Mouse (Mus musculus) adrenal gland (tissue): Measurements from ENCODE around the gene Smim17.
"Not testable (repeated sequence)": the region's sequence is repeated elsewhere in the genome, so short reads cannot be mapped to it uniquely, and the experiment has no call there.

ENCODE experiments used
- intact Hi-C: fragments of 180-260 bp; cut with DNase I; formaldehyde crosslinking; loops from one replicate; pipeline ENCODE4 v1.15.1; 2025
- long read RNA-seq, 2 experiments: library from polyadenylated mRNA; unstranded; transcript quantifications; one replicate each; pipeline ENCODE4 v2.0.0; 2020; ENCODE audit warnings: borderline replicate concordance in 1 of 2; ENCODE audit not compliant: insufficient replicate concordance in 1 of 2

Smim17 gene
- long read RNA-seq, experiment 1: 0 reads
- long read RNA-seq, experiment 2: 0 reads

DNA sequence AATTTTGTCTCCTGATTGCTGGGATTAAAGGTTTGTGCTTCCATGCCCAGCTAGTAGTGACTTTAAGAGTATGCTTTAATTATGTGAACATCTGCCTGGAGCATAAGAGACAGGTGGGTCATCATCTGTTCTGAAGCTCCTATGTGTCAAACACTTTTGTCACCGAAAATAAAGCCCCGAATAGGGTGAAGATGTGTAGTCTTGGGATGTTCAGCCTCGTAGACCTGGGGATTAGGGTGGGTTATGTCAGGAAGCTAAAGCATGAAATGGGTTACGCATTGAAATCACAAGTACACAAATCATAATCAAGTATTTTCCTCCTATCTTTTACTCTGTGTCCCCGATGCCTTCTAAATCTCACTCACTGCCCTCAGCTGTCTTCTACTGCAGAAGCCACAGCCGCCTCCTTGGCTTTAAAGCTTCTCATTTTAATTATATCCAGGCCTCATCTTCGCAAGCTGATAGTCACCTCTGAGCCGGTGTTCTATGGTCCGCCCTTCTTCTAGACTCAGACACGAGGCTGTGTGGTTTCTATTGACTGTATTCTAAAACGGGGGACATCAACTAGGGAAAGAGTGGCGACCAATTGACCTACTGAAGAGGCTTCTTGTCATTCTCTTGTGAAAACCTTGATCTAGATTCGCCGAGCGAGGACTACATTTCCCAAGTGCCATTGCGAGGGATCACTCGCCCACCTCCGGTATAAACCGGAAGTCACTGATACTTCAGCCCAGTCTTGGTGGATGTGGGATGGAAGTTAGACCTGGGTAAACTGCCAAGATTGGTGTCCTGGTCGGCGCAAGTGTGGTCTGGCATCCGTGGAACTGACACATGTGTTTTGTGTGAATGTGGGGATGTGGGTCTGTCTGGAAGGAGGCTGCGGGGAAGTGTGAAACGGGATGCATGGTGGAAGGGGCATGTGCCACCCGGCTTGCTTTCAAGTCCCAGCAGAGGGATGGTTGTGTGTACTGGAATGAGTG, at the start of gene Smim17:
Gene Smim17 (plus strand): TSS at position 720 of the 980 bp plus-strand sequence.
- intact Hi-C loops: no loop called here

DNA sequence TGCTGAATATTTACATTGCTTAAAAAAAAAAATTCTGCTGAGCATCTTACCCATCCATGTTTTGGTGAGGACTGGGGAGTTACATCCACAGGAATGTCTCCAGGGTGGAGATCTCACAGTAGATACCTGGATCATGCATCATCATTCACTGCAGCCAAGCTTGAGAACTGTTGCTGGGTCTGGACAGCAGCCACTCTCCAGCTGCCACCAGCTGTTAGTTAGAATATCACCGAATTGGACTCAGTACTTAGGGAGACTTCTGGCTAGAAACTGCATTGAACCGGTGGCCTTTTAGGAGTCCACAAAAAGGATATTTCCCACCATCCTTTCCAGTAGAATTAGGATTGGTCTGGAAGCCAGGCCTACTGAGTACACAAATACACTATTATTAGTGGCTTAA, 40.4 kb upstream of the Smim17 start:
- intact Hi-C loops: loop anchor here (2.0 to 5.0 kb wide), 2 partner anchors 73 to 579 kb away; no protein-coding TSS in a partner anchor

DNA sequence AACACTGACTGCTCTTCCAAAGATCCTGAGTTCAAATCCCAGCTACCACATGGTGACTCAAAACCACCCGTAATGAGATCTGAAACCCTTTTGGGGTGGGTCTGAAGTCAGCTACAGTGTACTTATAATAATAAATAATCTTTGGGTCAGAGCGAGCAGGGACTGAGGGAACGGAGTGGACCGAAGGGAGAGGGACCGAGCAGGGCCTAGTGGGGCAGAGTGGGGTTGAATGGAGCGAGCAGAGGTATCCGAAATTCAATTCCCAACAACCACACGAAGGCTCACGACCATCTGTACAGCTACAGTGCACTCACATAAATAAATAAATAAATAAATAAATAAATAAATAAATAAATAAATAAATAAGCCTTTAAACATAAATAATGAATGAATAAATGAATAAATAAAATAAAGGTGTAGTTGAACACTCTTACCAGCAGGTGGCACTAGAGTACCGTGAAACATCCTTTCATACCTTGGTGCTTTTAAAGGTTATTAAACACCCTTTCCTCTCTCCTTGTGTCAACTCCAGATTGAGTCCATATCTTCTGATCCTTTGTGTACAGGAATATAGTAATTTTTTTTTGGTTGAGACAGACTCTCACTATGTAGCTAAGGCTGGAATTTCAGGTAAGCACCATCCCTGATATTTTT, 39.5 kb upstream of the Smim17 start:
- intact Hi-C loops: loop anchor here (2.0 to 5.0 kb wide), 2 partner anchors 72 to 578 kb away; no protein-coding TSS in a partner anchor

DNA sequence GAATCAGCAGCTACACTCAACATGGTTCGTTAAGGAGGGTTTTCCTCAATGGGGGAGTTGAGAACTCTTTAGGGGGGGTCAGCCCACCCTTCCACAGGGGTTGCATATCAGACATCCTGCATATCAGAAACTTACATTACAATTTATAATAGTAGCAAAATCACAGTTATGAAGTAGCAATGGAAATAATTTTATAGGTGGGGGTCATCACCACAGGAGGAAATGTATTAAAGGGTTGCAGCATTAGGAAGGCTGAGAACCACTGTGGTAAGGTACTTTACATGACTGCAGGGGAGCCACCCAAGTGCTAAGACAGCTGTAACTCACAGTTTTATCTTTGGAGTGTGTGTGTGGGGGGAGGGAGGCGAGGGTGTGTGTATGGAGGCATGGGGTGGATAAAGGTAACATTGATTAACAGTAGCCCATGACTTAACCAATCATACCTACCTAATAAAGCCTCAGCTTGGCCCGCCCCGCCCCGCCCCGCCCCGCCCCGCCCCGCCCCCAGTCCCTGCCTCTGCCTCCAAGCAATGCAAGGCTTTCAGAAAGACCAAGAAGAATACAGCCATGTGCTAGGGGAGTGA, 37.9 kb upstream of the Smim17 start:
- intact Hi-C loops: loop anchor here (5.0 kb wide), 1 partner anchor 557 kb away; no protein-coding TSS in a partner anchor

- intact Hi-C loops: loop anchor here (5.0 kb wide), 1 partner anchor 556 kb away; no protein-coding TSS in a partner anchor
These were observed 36.8 kb upstream of the Smim17 start for GRCm38 (mm10) chr7:6361756-6362155.

GRCm38 (mm10) chr7:6362268-6363046, 36.1 kb upstream of the Smim17 start:
- intact Hi-C loops: loop anchor here (5.0 kb wide), 1 partner anchor 555 kb away; no protein-coding TSS in a partner anchor

DNA sequence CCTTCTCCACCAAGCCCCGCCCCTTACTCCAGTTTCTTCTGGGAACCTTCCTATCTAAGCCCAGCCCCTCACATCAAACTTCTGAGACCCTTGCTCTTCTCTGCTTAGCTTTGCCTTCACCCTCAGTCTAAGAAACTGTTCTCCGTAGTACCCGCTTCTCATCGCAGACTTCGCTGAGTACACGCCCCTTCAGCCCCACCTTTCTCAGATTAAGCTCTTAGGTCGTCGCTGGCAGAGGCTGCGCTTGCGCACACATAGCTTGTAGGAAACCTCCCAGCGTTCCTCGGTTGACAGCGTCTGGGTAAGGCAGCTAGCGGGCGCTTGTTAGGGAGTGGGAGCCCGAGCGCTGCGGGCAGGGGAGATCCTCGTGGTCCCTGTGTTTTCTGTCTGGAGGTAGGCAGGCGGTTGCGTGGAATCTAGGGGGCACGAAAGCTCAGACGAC, 35.4 kb upstream of the Smim17 start, which contains the start of gene Zfp78:
Gene Zfp78 (plus strand): TSS at position 234 of the 442 bp plus-strand sequence.
- intact Hi-C loops: loop anchor here (5.0 kb wide), 1 partner anchor 554 kb away; no protein-coding TSS in a partner anchor

DNA sequence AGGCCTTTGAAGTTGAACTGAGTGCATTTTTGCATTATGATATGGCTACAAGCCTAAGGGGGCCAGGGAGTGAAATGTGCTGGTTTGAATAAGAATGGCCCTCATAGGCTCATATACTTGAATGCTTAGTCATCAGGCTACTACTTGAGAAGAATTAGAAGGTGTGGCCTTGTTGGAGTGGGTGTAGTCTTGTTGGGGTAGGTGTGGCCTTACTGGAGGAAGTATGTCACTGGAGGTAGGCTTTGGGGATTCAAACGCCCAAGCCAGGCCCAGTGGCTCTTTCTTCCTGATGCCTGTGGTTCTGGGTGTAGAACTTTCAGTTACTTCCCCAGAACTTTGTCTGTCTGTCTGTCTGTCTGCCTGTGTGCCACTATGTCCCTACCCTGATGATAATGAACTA, 33.8 kb upstream of the Smim17 start:
- intact Hi-C loops: loop anchor here (5.0 kb wide), 1 partner anchor 553 kb away; no protein-coding TSS in a partner anchor

GRCm38 (mm10) chr7:6367185-6367584, 31.3 kb upstream of the Smim17 start:
- intact Hi-C loops: no loop called here

DNA sequence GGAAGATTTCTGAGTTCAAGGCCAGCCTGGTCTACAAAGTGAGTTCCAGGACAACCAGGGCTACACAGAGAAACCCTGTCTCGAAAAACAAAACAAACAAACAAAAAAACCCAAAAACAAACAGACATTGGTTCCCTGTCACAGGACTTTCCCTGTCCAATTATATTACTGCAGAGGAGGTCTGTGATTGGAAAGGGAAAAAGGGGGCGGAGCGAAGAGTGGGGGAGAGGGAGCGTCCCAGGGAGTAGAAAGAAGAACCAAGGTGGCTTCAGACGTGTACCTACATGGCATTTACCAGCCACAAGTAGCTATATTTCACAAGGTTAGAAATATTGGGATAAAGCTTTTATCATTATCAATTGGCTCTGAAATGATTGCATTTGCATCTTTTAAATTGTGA, 30.4 kb upstream of the Smim17 start:
- intact Hi-C loops: not testable (repeated sequence)

- intact Hi-C loops: no loop called here
These were observed 29.1 kb upstream of the Smim17 start for GRCm38 (mm10) chr7:6369460-6369859.

GRCm38 (mm10) chr7:6372993-6373392, 25.5 kb upstream of the Smim17 start:
- intact Hi-C loops: no loop called here

DNA sequence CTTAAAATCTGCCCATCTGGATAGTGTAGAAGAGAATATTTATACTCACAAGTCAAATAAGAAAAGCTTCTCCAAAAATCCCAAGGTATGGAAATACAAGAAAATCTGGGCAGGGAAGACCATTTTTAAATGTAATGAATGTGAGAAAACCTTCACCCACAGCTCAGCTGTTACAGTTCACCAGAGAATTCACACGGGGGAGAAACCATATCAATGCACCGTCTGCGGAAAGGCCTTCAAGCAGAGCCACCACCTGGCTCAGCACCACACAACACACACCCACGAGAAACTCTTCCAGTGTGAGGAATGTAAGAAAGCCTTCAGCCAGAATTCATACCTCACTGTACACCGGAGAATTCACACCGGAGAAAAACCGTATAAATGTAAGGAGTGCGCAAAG, 20.1 kb upstream of the Smim17 start:
- intact Hi-C loops: no loop called here

GRCm38 (mm10) chr7:6381431-6381830, 17.1 kb upstream of the Smim17 start:
- intact Hi-C loops: no loop called here

DNA sequence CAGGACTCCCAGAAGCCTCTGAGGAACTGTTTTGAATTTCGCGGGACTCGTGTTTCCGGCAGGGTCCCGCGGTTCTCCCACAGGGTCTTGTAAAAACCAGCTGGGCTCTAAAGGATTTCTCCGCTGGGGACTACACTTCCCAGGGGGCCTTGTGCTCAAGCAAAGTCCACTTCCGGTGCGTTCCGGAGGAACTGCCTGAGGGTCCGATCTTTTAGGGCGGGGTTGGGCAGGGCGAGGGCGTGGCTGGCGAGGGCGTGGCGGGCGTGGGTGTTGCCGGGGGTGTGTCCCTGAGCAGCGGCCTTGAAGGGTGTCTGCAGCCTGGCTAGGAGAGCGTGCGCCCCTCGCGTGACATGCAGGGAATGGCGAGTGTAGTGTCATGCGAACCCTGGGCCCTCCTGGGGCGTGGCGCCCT, 15.5 kb upstream of the Smim17 start, which contains the start of gene Zfp28:
Gene Zfp28 (plus strand): TSS at position 252 of the 412 bp plus-strand sequence.
- intact Hi-C loops: no loop called here

DNA sequence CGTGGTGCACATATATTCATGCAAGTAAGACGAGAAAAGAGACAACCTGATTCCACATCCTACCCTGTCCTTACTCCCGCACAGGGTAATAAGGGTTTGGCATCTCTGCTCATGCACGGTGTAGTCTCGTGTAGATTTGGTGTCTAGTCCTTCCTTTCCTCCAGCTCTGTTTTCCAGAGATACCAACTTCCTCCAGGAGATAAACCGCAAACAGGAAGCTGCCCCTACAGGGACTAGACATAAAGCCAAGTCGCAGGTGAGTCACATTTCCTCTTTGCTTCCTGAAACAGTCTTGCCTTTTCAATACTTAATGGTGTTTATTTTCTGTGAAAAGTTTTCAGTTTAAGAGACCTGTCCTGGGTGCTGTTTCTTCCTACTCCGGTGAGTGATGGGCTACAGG, 14.5 kb upstream of the Smim17 start:
- intact Hi-C loops: no loop called here

GRCm38 (mm10) chr7:6386995-6387394, 11.5 kb upstream of the Smim17 start:
- intact Hi-C loops: no loop called here

- intact Hi-C loops: no loop called here
These were observed 9.5 kb upstream of the Smim17 start for GRCm38 (mm10) chr7:6388971-6389370.

DNA sequence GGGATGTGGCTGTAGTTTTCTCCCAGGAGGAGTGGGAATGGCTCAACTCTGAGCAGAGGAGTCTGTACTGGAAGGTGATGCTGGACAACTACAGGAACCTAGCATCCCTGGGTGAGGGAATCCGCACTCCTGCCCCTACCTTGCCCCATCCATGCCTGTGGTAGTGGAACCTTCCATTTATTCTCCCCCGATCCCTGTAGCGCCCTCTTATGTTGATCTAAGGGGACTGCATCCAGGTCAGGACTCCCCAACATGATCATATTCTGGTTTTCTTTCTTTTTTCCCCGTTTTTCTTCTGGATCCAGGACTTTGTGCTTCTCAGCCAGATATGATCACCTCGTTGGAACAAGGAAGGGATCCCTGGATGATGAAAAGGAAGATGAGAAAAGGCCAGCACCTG, 9.1 kb upstream of the Smim17 start:
- intact Hi-C loops: no loop called here

DNA sequence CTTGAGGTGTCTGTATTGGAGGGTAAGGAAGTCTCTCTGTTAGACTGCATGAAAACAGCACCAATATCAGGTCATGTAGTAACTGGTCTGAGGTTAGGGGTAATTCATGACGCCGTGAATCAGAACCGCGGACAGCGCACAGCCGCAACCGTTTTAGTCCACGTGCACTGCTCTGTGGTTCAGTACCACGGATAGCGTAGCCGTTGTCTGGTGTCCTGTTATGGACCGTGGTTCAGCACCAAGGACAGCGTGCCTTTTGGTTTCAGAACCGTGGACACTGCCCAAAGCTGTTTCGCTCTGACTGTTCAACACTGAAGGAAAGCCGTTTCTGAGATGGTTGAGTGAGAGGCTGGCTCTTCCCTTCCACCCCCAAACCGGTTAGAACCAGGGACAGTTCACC, 11.5 kb downstream of the Smim17 start, which contains the start of gene Gm20715:
Gene Gm20715 (plus strand): TSS at position 235 of the 400 bp plus-strand sequence.
- intact Hi-C loops: no loop called here
